Mouse (Mus musculus) gastrocnemius, postnatal 4 days (tissue): Measurements from ENCODE around the gene Siglec1. TPM values are rescaled to one million over a fixed set of nuclear protein-coding genes. Genes with fewer than 3 reads are reported as not detected.
"Not testable (repeated sequence)": the region's sequence is repeated elsewhere in the genome, so short reads cannot be mapped to it uniquely, and the experiment has no call there.

Source experiments
- DNase-seq, 2 experiments: peaks; one replicate each; pipeline ENCODE4 v3.0.0; 2021 to 2022; ENCODE audit warnings: low spot score in 2 of 2, mixed read lengths in 2 of 2
- long read RNA-seq, 2 experiments: library from polyadenylated mRNA; stranded (forward); transcript quantifications; one replicate each; pipeline ENCODE4 v2.0.0; 2021
- total RNA-seq, 2 experiments: library from RNA; stranded (reverse); gene quantifications; 2 replicates each; pipeline ENCODE4 v1.2.3; 2021

Gene Siglec1
- 1 to 10 TPM; 2.5 to 2.9 TPM for total RNA-seq
- long read RNA-seq, experiment 1, result 0 reads
- long read RNA-seq, experiment 2, result 0 reads

DNA sequence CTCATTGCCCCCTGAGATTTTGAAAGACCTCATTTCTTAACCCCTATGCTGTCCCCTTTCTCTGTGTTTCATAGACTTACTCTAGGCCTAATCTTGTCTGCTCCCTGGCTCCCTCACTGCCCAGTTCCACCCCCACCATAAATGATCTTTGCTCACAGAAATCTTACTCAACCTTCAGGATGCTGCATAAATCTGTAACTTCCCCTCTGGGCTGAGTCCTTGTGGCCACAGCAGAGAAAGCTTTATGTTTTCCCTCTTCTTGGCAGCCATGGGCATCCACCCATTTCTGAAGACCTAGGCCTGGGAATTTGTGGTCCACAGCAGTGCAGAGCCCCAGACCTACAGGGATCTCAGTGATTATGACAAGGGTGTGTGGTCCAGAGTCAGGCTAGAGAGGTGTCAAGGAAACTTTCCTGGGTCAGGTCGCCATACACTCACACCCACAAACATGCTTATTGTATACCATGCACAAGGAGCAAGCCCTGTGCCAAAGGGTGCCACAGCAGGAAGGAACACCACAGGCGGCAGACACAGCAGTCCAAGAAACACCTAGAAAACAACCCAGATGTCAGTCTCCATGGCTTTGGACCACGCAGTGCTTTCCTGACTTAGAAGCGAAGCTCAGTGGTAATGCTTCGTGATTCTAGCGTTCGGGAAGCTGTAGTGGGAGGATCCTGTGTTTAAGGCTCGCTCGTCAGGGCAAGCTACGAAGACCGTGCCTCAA lies at the start of gene Siglec1:
Gene Siglec1, minus strand, starts transcription at position 99 of the 724 bp plus-strand sequence.
- no peak for DNase-seq

- DNase-seq, result no peak
These were observed 49.1 kb upstream of the Siglec1 start for GRCm38 (mm10) chr2:131135521-131136139.

GRCm38 (mm10) chr2:131134826-131135400 lies 48.3 kb upstream of the Siglec1 start:
- no peak for DNase-seq

DNA sequence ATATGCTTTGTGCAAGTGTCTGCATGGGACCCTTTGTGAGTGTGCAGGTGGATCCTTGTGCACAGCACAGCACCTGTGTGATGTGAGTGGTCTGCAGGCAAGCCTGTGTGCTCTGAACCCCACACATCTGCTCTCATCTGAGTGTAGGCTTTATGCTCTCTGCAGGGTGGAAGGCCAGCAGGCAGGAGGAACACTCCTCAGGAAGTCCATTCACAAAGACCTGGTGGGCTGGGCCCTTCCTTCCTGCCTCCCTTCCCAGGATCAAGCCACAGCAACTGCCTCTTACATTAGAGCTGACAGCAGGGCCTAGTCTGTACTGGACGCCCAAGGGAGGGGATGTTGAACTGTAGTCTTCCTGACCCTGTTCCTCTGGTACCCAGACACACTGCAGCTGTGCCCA lies 47.8 kb upstream of the Siglec1 start:
- DNase-seq, result no peak

DNA sequence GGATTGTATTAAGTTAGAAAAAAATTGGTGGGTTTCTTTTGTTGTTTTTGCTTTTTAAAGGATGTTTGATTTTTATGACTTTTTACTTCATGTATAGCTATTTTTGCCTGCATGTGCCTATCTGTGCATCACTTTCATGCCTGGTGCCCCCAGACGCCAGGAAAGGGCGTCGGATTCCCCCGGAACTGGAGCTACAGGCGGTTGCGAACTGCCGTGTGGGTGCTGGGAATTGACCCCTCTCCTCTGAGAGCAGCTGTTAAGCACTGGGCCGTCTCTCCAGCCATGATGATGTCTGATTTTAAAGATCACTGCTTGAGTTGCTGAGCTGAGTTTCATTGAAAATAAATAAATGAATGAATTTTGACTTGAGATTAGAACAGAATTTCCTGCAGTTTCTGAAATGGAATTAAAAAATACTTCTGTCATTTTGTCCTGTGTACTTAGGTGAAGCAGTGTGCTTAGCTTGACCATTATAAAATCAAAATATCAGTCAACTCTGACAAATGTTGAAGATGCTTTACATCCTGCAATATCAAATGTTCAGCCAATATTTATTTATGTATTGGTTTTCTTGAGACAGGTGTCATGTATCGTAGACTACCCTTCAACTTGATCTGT lies 46.5 kb upstream of the Siglec1 start, which contains the start of gene Gm11037:
Gene Gm11037, plus strand, starts transcription at position 568 of the 618 bp plus-strand sequence.
- DNase-seq, result peak in 1 of 2 experiments; percentile 5

GRCm38 (mm10) chr2:131132111-131132888 lies 45.7 kb upstream of the Siglec1 start:
- peak in 1 of 2 experiments; percentile 9 for DNase-seq

- DNase-seq, result no peak
These were observed 44.3 kb upstream of the Siglec1 start for GRCm38 (mm10) chr2:131130849-131131248.

GRCm38 (mm10) chr2:131129836-131130235 lies 43.3 kb upstream of the Siglec1 start:
- peak in 1 of 2 experiments; percentile 11 for DNase-seq

- peak in 1 of 2 experiments; percentile 13 for DNase-seq
These were observed 42.1 kb upstream of the Siglec1 start for GRCm38 (mm10) chr2:131128636-131129157.

GRCm38 (mm10) chr2:131128211-131128610 lies 41.6 kb upstream of the Siglec1 start:
- peak in 1 of 2 experiments; percentile 14 for DNase-seq

- peak; percentile 55 to 77 for DNase-seq
These were observed 40.7 kb upstream of the Siglec1 start, which contains the start of gene Hspa12b for GRCm38 (mm10) chr2:131127161-131127730. Gene Hspa12b, plus strand, starts transcription at chr2:131127280.

GRCm38 (mm10) chr2:131125964-131126815 lies 39.6 kb upstream of the Siglec1 start:
- DNase-seq, result peak; percentile 10 to 12

GRCm38 (mm10) chr2:131125157-131125963 lies 38.8 kb upstream of the Siglec1 start:
- DNase-seq, result peak in 1 of 2 experiments; percentile 5

DNA sequence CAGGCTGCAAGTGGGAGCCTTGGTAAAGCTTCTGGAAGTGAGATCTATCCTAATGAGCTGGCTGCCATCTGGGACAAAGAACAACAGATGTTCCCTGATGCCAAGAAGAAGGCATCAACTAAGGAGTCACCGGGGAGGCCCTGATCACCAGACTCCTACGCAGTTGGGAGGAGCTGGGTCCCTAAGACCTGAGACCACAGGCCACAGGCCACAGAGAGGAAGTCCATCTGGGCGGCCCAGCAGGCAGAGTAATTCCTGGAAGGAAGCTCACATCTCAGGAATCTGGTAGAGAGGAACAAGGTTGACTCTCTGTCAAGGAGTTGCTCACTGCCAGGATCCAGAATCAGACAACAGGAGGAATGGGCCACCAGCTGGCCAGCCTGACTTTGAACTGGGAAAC lies 37.6 kb upstream of the Siglec1 start:
- DNase-seq, result peak in 1 of 2 experiments; percentile 11

DNA sequence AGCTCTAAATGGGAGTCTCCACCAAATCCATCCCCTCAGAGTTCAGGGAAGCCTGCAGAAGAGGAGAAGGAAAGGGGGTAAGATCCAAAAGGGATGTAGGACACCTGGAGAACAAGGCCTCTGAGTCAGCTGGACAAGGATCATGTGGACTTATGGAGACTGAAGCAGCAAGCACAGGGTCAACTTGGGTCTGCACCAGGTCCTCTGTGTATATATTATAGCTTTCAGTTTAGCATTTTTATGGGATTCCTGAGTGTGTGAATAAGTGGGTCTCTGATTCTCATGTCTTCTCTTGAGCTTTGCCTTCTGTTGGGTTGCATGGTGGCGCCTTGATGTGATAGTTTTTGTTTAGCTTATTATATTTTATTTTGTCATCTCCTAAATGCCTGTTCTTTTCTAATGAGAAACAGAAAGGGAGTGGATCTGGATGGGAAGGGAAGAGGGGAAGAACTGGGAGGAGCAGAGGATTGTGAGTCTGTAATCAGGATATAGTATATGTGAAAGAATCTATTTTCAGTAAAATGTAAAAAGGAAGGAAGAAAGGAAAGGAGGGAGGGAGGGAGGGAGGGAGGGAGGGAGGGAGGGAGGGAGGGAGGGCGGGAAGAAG lies 32.5 kb upstream of the Siglec1 start:
- no peak for DNase-seq

DNA sequence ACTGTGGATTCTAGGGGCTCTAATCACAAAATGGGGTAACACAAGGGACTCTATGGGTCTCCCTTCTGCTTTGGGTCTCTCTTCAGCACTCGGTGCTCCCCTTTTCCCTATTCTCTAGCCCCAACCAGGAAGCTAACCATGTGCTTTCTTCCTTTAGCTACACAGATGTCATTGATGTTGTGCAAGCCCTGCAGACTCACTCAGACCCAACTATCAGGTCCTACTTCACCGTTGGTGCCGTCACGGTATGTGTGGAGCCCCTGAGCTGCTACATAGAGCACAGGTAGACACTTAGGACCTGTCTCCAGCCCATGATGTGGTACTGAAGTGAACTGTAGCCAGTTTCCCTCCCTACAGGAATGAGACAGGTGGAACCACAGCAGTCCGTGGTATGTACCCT lies 19.4 kb upstream of the Siglec1 start:
- DNase-seq, result peak in 1 of 2 experiments; percentile 6

GRCm38 (mm10) chr2:131105061-131105460 lies 18.5 kb upstream of the Siglec1 start:
- not testable (repeated sequence) for DNase-seq

DNA sequence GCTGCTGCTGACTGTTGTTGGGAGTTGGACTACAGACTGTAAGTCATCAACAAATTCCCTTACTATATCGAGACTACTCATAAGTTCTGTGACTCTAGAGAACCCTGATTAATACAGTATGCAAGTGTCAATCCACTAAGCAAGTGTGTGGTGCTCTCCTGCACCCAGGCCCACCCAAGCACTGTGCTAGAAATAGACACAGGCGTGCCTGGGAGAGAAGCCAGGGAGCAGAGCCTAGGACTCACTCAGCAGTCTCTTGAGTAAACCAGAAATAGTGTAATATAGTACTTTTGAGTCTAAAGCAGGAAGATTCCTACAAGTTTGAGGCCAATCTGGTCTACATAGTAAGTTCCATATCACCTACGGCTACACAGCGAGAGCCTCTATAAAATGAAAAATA lies 17.5 kb upstream of the Siglec1 start:
- DNase-seq, result peak in 1 of 2 experiments; percentile 16
